Mouse (Mus musculus): ENCODE data around the gene Parp3. TPM values are rescaled to one million over a fixed set of nuclear protein-coding genes. Genes with fewer than 3 reads are reported as not detected.
A peak's percentile ranks its signal among the peaks of the same experiment; 100 is the strongest.

Gene Parp3
- polyA plus RNA-seq, 1 experiment from 2014 or later: 0.98 TPM

GRCm38 (mm10) chr9:106472321-106472720 is 4.4 kb downstream of the Parp3 start:
- 68% methylated on average over 4 of the region's 4 CpGs for WGBS
- peak; percentile 6 for DNase-seq (ENCODE audit: low spot score)

GRCm38 (mm10) chr9:106471892-106472291 is 4.9 kb downstream of the Parp3 start:
- Histone ChIP-seq H3K9me3 (ENCODE audit: control insufficient read depth, low read length) (no peaks in the 10 kb centered on the region), H3K27me3 (ENCODE audit: control insufficient read depth, insufficient read depth, low read length) (no peaks in the 10 kb centered on the region), H3K36me3 (ENCODE audit: control insufficient read depth, insufficient read depth, low read length) (no peaks in the 10 kb centered on the region), H3K9ac (ENCODE audit: low read length) (no peak overlapping the region), H3K27ac (ENCODE audit: low read depth, low read length) (no peak overlapping the region), H3K4me3 (ENCODE audit: low read depth, low read length) (no peak overlapping the region), H3K4me2 (ENCODE audit: low read depth) (peak overlapping the region; percentile 24; the same call in 1 of the 2 replicates), H3K4me1 (ENCODE audit: control insufficient read depth, insufficient read depth, low read length) (peaks cover 9% of the 10 kb centered on the region; the same call in 1 of the 2 replicates)
- peak; percentile 17 for DNase-seq (ENCODE audit: low spot score)
- 12% methylated on average over 5 of the region's 5 CpGs for WGBS
- ATAC-seq (ENCODE audit: insufficient read depth, low FRiP score, low TSS enrichment): no peak

More at GRCm38 (mm10) chr9:106472321-106472720, 4.4 kb downstream of the Parp3 start:
- H3K36me3 ChIP-seq (ENCODE audit: control insufficient read depth, insufficient read depth, low read length): no peaks in the 10 kb centered on the region
- no peak for ATAC-seq (ENCODE audit: insufficient read depth, low FRiP score, low TSS enrichment)
- no peak overlapping the region for H3K27ac ChIP-seq (ENCODE audit: low read depth, low read length)
- no peak overlapping the region for H3K9ac ChIP-seq (ENCODE audit: low read length)
- no peaks in the 10 kb centered on the region for H3K9me3 ChIP-seq (ENCODE audit: control insufficient read depth, low read length)
- no peak overlapping the region for H3K4me2 ChIP-seq (ENCODE audit: low read depth)
- H3K27me3 ChIP-seq (ENCODE audit: control insufficient read depth, insufficient read depth, low read length): no peaks in the 10 kb centered on the region
- H3K4me1 ChIP-seq (ENCODE audit: control insufficient read depth, insufficient read depth, low read length): peaks cover 9% of the 10 kb centered on the region; the same call in 1 of the 2 replicates
- no peak overlapping the region for H3K4me3 ChIP-seq (ENCODE audit: low read depth, low read length)

GRCm38 (mm10) chr9:106470991-106471750 is 5.6 kb downstream of the Parp3 start:
- Histone ChIP-seq H3K4me3 (ENCODE audit: low read depth, low read length) (no peak overlapping the region), H3K9me3 (ENCODE audit: control insufficient read depth, low read length) (no peaks in the 10 kb centered on the region), H3K36me3 (ENCODE audit: control insufficient read depth, insufficient read depth, low read length) (no peaks in the 10 kb centered on the region), H3K4me2 (ENCODE audit: low read depth) (peak overlapping the region; percentile 24; the same call in 1 of the 2 replicates), H3K4me1 (ENCODE audit: control insufficient read depth, insufficient read depth, low read length) (peaks cover 9% of the 10 kb centered on the region; the same call in 1 of the 2 replicates), H3K9ac (ENCODE audit: low read length) (no peak overlapping the region), H3K27ac (ENCODE audit: low read depth, low read length) (no peak overlapping the region), H3K27me3 (ENCODE audit: control insufficient read depth, insufficient read depth, low read length) (no peaks in the 10 kb centered on the region)
- DNase-seq (ENCODE audit: low spot score) (no peak), ATAC-seq (ENCODE audit: insufficient read depth, low FRiP score, low TSS enrichment) (no peak)
- 64% methylated on average over 14 of the region's 14 CpGs for WGBS

GRCm38 (mm10) chr9:106469776-106470175 is 7.0 kb downstream of the Parp3 start:
- Histone ChIP-seq H3K4me3 (ENCODE audit: low read depth, low read length) (no peak overlapping the region), H3K27ac (ENCODE audit: low read depth, low read length) (no peak overlapping the region), H3K9ac (ENCODE audit: low read length) (no peak overlapping the region), H3K27me3 (ENCODE audit: control insufficient read depth, insufficient read depth, low read length) (no peaks in the 10 kb centered on the region), H3K9me3 (ENCODE audit: control insufficient read depth, low read length) (no peaks in the 10 kb centered on the region), H3K4me2 (ENCODE audit: low read depth) (no peak overlapping the region), H3K36me3 (ENCODE audit: control insufficient read depth, insufficient read depth, low read length) (no peaks in the 10 kb centered on the region), H3K4me1 (ENCODE audit: control insufficient read depth, insufficient read depth, low read length) (peaks cover 15% of the 10 kb centered on the region; the same call in 1 of the 2 replicates)
- 78% methylated on average over 9 of the region's 9 CpGs for WGBS
- DNase-seq (ENCODE audit: low spot score) (no peak), ATAC-seq (ENCODE audit: insufficient read depth, low FRiP score, low TSS enrichment) (no peak)

- no peaks in the 10 kb centered on the region for H3K27me3 ChIP-seq (ENCODE audit: control insufficient read depth, insufficient read depth, low read length)
- H3K4me1 ChIP-seq (ENCODE audit: control insufficient read depth, insufficient read depth, low read length): peaks cover 18% of the 10 kb centered on the region
- WGBS: 79% methylated on average over 6 of the region's 6 CpGs
- DNase-seq (ENCODE audit: low spot score) (no peak), ATAC-seq (ENCODE audit: insufficient read depth, low FRiP score, low TSS enrichment) (no peak)
- no peak overlapping the region for H3K27ac ChIP-seq (ENCODE audit: low read depth, low read length)
- no peak overlapping the region for H3K4me2 ChIP-seq (ENCODE audit: low read depth)
- H3K36me3 ChIP-seq (ENCODE audit: control insufficient read depth, insufficient read depth, low read length): no peaks in the 10 kb centered on the region
- H3K4me3 ChIP-seq (ENCODE audit: low read depth, low read length): no peak overlapping the region
- H3K9me3 ChIP-seq (ENCODE audit: control insufficient read depth, low read length): no peaks in the 10 kb centered on the region
- H3K9ac ChIP-seq (ENCODE audit: low read length): no peak overlapping the region
Observed at GRCm38 (mm10) chr9:106469317-106469716, 7.4 kb downstream of the Parp3 start.

- ATAC-seq (ENCODE audit: insufficient read depth, low FRiP score, low TSS enrichment) (no peak), DNase-seq (ENCODE audit: low spot score) (no peak)
- H3K4me2 ChIP-seq (ENCODE audit: low read depth): no peak overlapping the region
- no peak overlapping the region for H3K9ac ChIP-seq (ENCODE audit: low read length)
- peaks cover 28% of the 10 kb centered on the region for H3K4me1 ChIP-seq (ENCODE audit: control insufficient read depth, insufficient read depth, low read length)
- H3K27me3 ChIP-seq (ENCODE audit: control insufficient read depth, insufficient read depth, low read length): peaks cover 2% of the 10 kb centered on the region; the same call in 1 of the 2 replicates
- H3K36me3 ChIP-seq (ENCODE audit: control insufficient read depth, insufficient read depth, low read length): peaks cover 6% of the 10 kb centered on the region
- H3K4me3 ChIP-seq (ENCODE audit: low read depth, low read length): no peak overlapping the region
- H3K27ac ChIP-seq (ENCODE audit: low read depth, low read length): no peak overlapping the region
- 86% methylated on average over 7 of the region's 7 CpGs for WGBS
- no peaks in the 10 kb centered on the region for H3K9me3 ChIP-seq (ENCODE audit: control insufficient read depth, low read length)
Observed at GRCm38 (mm10) chr9:106467746-106468145, 9.0 kb downstream of the Parp3 start.

GRCm38 (mm10) chr9:106466721-106467120 is 10.0 kb downstream of the Parp3 start:
- Histone ChIP-seq H3K27me3 (ENCODE audit: control insufficient read depth, insufficient read depth, low read length) (peaks cover 2% of the 10 kb centered on the region; the same call in 1 of the 2 replicates), H3K4me1 (ENCODE audit: control insufficient read depth, insufficient read depth, low read length) (peaks cover 24% of the 10 kb centered on the region), H3K36me3 (ENCODE audit: control insufficient read depth, insufficient read depth, low read length) (peaks cover 10% of the 10 kb centered on the region), H3K9me3 (ENCODE audit: control insufficient read depth, low read length) (no peaks in the 10 kb centered on the region), H3K27ac (ENCODE audit: low read depth, low read length) (no peak overlapping the region), H3K4me3 (ENCODE audit: low read depth, low read length) (no peak overlapping the region), H3K4me2 (ENCODE audit: low read depth) (no peak overlapping the region), H3K9ac (ENCODE audit: low read length) (no peak overlapping the region)
- no peak for DNase-seq (ENCODE audit: low spot score)
- WGBS: 87% methylated on average over 6 of the region's 6 CpGs
- no peak for ATAC-seq (ENCODE audit: insufficient read depth, low FRiP score, low TSS enrichment)

GRCm38 (mm10) chr9:106465571-106466200 is 11.1 kb downstream of the Parp3 start, which contains the start of gene Gpr62:
Gene Gpr62 (minus strand): TSS chr9:106465938.
- 30% methylated on average over 26 of the region's 26 CpGs for WGBS
- peaks cover 2% of the 10 kb centered on the region; the same call in 1 of the 2 replicates for H3K27me3 ChIP-seq (ENCODE audit: control insufficient read depth, insufficient read depth, low read length)
- H3K4me2 ChIP-seq (ENCODE audit: low read depth): peak within 1 kb of the TSS; percentile 93
- H3K36me3 ChIP-seq (ENCODE audit: control insufficient read depth, insufficient read depth, low read length): peaks cover 15% of the 10 kb centered on the region
- no peak; the same call in 1 of the 2 replicates for ATAC-seq (ENCODE audit: insufficient read depth, low FRiP score, low TSS enrichment)
- no peaks in the 10 kb centered on the region for H3K9me3 ChIP-seq (ENCODE audit: control insufficient read depth, low read length)
- peak within 1 kb of the TSS; percentile 62 for H3K27ac ChIP-seq (ENCODE audit: low read depth, low read length)
- peak within 1 kb of the TSS; percentile 43 for H3K4me3 ChIP-seq (ENCODE audit: low read depth, low read length)
- peaks cover 23% of the 10 kb centered on the region for H3K4me1 ChIP-seq (ENCODE audit: control insufficient read depth, insufficient read depth, low read length)
- peak within 1 kb of the TSS; percentile 63 for H3K9ac ChIP-seq (ENCODE audit: low read length)
- no peak for DNase-seq (ENCODE audit: low spot score)
